27 mouse cellular contexts compared by ENCODE assay signal in genomic region chr14:20039795-20040194, GRCm38 (mm10).
DNase-seq lines count a peak whose midpoint lies in the region; ATAC-seq lines count a peak whose summit lies in the region.
"Had no signal": no experiment of that assay in that cellular context is flagged by ENCODE, and none has a peak within 500 bp of the region (broad histone marks: within the 10 kb centered on the region; RNA-seq: fewer than 3 reads in every experiment).

No protein-coding gene starts in this region.

- WGBS in heart, embryonic 11.5 days (ENCODE audit: insufficient replicate concordance) = 78% methylated on average over 2 of the region's 2 CpGs
- 86% methylated on average over 2 of the region's 2 CpGs for WGBS in intestine, embryonic 15.5 days

- no peak overlapping the region for H3K27ac ChIP-seq in heart, embryonic 11.5 days (ENCODE audit: low read depth, low read length)
- no peak overlapping the region for H3K27ac ChIP-seq in intestine, embryonic 15.5 days
- H3K27ac ChIP-seq: embryonic facial prominence, embryonic 13.5 days; embryonic facial prominence, embryonic 15.5 days; forebrain, embryonic 10.5 days; forebrain, embryonic 12.5 days had no signal

- no peak for ATAC-seq in heart, embryonic 11.5 days (replicated peaks; ENCODE audit: insufficient number of reproducible peaks, low FRiP score, low TSS enrichment)
- ATAC-seq in hematopoietic stem cell, adult 5-6 weeks (replicated peaks in 1 of 2; ENCODE audit: insufficient read depth in 1 of 2, low FRiP score in 2 of 2, low TSS enrichment in 1 of 2, low read depth in 1 of 2, poor library complexity in 2 of 2, severe bottlenecking in 2 of 2) = 0 out of 4 replicates have a peak, but pooled peaks have one; percentile 5 to 23
- no peak for ATAC-seq in intestine, embryonic 15.5 days
- ATAC-seq: activated CD4-positive, CD25-positive, alpha-beta regulatory T cell, adult 4 months; CD4-positive, CD25-positive, alpha-beta regulatory T cell, adult 4 months; forebrain, embryonic 14.5 days; forebrain, embryonic 16.5 days; Patski had no signal

- H3K4me1 ChIP-seq in heart, embryonic 11.5 days (ENCODE audit: control insufficient read depth, insufficient read depth, low read length) = peaks cover 8% of the 10 kb centered on the region
- H3K4me1 ChIP-seq in intestine, embryonic 15.5 days (replicated peaks) = no peaks in the 10 kb centered on the region
- H3K4me1 ChIP-seq: embryonic facial prominence, embryonic 15.5 days; forebrain, embryonic 10.5 days; forebrain, embryonic 12.5 days had no signal

- H3K4me2 ChIP-seq in heart, embryonic 11.5 days = no peak overlapping the region
- no peak overlapping the region for H3K4me2 ChIP-seq in intestine, embryonic 15.5 days (replicated peaks)
- H3K4me2 ChIP-seq: embryonic facial prominence, embryonic 13.5 days; embryonic facial prominence, embryonic 15.5 days; forebrain, embryonic 12.5 days had no signal

- no peaks in the 10 kb centered on the region for H3K27me3 ChIP-seq in heart, embryonic 11.5 days (ENCODE audit: control insufficient read depth, insufficient read depth, low read length)
- no peaks in the 10 kb centered on the region for H3K27me3 ChIP-seq in intestine, embryonic 15.5 days (replicated peaks)
- H3K27me3 ChIP-seq: CH12.LX; embryonic facial prominence, embryonic 13.5 days; embryonic facial prominence, embryonic 15.5 days; forebrain, embryonic 12.5 days; Patski had no signal

- no peaks in the 10 kb centered on the region for H3K36me3 ChIP-seq in heart, embryonic 11.5 days (ENCODE audit: control insufficient read depth, insufficient read depth, low read length)
- H3K36me3 ChIP-seq in intestine, embryonic 15.5 days = no peaks in the 10 kb centered on the region
- H3K36me3 ChIP-seq: embryonic facial prominence, embryonic 13.5 days; embryonic facial prominence, embryonic 15.5 days; forebrain, embryonic 10.5 days; forebrain, embryonic 12.5 days; G1E had no signal

- H3K4me3 ChIP-seq in heart, embryonic 11.5 days (ENCODE audit: low read depth, low read length) = no peak overlapping the region
- H3K4me3 ChIP-seq in intestine, embryonic 15.5 days (replicated peaks) = no peak overlapping the region
- H3K4me3 ChIP-seq: embryonic facial prominence, embryonic 13.5 days; embryonic facial prominence, embryonic 15.5 days; erythroblast, embryonic 14.5 days; forebrain, embryonic 10.5 days; forebrain, embryonic 12.5 days had no signal

- no peaks in the 10 kb centered on the region for H3K9me3 ChIP-seq in heart, embryonic 11.5 days (replicated peaks; ENCODE audit: control insufficient read depth, low read length)
- H3K9me3 ChIP-seq in intestine, embryonic 15.5 days = no peaks in the 10 kb centered on the region
- H3K9me3 ChIP-seq: embryonic facial prominence, embryonic 13.5 days; embryonic facial prominence, embryonic 15.5 days; forebrain, embryonic 10.5 days; forebrain, embryonic 12.5 days; G1E had no signal

- peak; percentile 36 for DNase-seq in heart, adult 11 months
- no peak for DNase-seq in natural killer cell, adult 2 months (ENCODE audit: low spot score in 2 of 2)
- DNase-seq: adrenal gland, adult 8-10 months; adrenal gland, postnatal 14 days; adrenal gland, postnatal 36 days; B cell, adult 2 months; cerebellum, adult 11-12 months; cerebellum, adult 2 months; cerebellum, adult 9-10 months; cerebellum, postnatal 10 days; cerebellum, postnatal 25 days; embryo, embryonic 11 days had no signal

- H3K9ac ChIP-seq in heart, embryonic 11.5 days (ENCODE audit: low read depth, low read length) = no peak overlapping the region
- H3K9ac ChIP-seq in intestine, embryonic 15.5 days = no peak overlapping the region
- H3K9ac ChIP-seq: embryonic facial prominence, embryonic 13.5 days; embryonic facial prominence, embryonic 15.5 days; forebrain, embryonic 12.5 days had no signal

Comparison
In these comparisons a context has a peak if more than half of its experiments do, and no peak if none do; other contexts are left out.
1. ATAC-seq: peak in hematopoietic stem cell, adult 5-6 weeks (2 of 2); none in heart, embryonic 11.5 days (single experiment) and intestine, embryonic 15.5 days (single experiment).